Mouse (Mus musculus): ENCODE results near the gene Fn1.

GRCm38 (mm10) chr1:71560626-71561025, 92.4 kb downstream of the Fn1 start:
- TF ChIP-seq POLR2A (IDR thresholded peaks at IDR 0.05; ENCODE audit: insufficient read depth, low read depth, low read length) (no peak), CTCF (IDR thresholded peaks at IDR 0.05) (no peak)

Measured in heart, adult 2 months (tissue).